Mouse (Mus musculus): ENCODE measurements around the gene Creg1. TPM values are rescaled to one million over a fixed set of nuclear protein-coding genes. Genes with fewer than 3 reads are reported as not detected.
"Not testable (repeated sequence)": the region's sequence is repeated elsewhere in the genome, so short reads cannot be mapped to it uniquely, and the experiment has no call there.

Gene Creg1
- polyA plus RNA-seq, 1 experiment = 36.9 TPM

GRCm38 (mm10) chr1:165751838-165752237 lies 11.7 kb upstream of the Creg1 start:
- Histone ChIP-seq H3K4me1 (ENCODE audit: control insufficient read depth, insufficient read depth, low read length) (no peaks in the 10 kb centered on the region), H3K4me3 (ENCODE audit: control insufficient read depth, low read depth, low read length) (no peak overlapping the region), H3K27ac (ENCODE audit: control insufficient read depth, insufficient read depth, low read depth, low read length) (no peak overlapping the region), H3K27me3 (ENCODE audit: control insufficient read depth, insufficient read depth, low read length) (no peaks in the 10 kb centered on the region), H3K36me3 (ENCODE audit: control insufficient read depth, insufficient read depth, low read length) (no peaks in the 10 kb centered on the region)
- TF ChIP-seq CTCF (IDR thresholded peaks at IDR 0.05; ENCODE audit: control insufficient read depth, insufficient read depth, insufficient replicate concordance, low read depth, low read length) (no peak), POLR2A (IDR thresholded peaks at IDR 0.05; ENCODE audit: control insufficient read depth, low read depth, low read length) (no peak)

GRCm38 (mm10) chr1:165754205-165754604 lies 9.3 kb upstream of the Creg1 start:
- H3K27ac ChIP-seq (ENCODE audit: control insufficient read depth, insufficient read depth, low read depth, low read length) = no peak overlapping the region
- H3K36me3 ChIP-seq (ENCODE audit: control insufficient read depth, insufficient read depth, low read length) = no peaks in the 10 kb centered on the region
- TF ChIP-seq CTCF (IDR thresholded peaks at IDR 0.05; ENCODE audit: control insufficient read depth, insufficient read depth, insufficient replicate concordance, low read depth, low read length) = no peak
- no peak for TF ChIP-seq POLR2A (IDR thresholded peaks at IDR 0.05; ENCODE audit: control insufficient read depth, low read depth, low read length)
- no peak overlapping the region for H3K4me3 ChIP-seq (ENCODE audit: control insufficient read depth, low read depth, low read length)
- H3K27me3 ChIP-seq (ENCODE audit: control insufficient read depth, insufficient read depth, low read length) = no peaks in the 10 kb centered on the region
- H3K4me1 ChIP-seq (ENCODE audit: control insufficient read depth, insufficient read depth, low read length) = no peaks in the 10 kb centered on the region

- no peak for TF ChIP-seq POLR2A (IDR thresholded peaks at IDR 0.05; ENCODE audit: control insufficient read depth, low read depth, low read length)
- no peak for TF ChIP-seq CTCF (IDR thresholded peaks at IDR 0.05; ENCODE audit: control insufficient read depth, insufficient read depth, insufficient replicate concordance, low read depth, low read length)
- no peaks in the 10 kb centered on the region for H3K4me1 ChIP-seq (ENCODE audit: control insufficient read depth, insufficient read depth, low read length)
- no peaks in the 10 kb centered on the region for H3K36me3 ChIP-seq (ENCODE audit: control insufficient read depth, insufficient read depth, low read length)
- H3K27me3 ChIP-seq (ENCODE audit: control insufficient read depth, insufficient read depth, low read length) = no peaks in the 10 kb centered on the region
- H3K27ac ChIP-seq (ENCODE audit: control insufficient read depth, insufficient read depth, low read depth, low read length) = no peak overlapping the region
- no peak overlapping the region for H3K4me3 ChIP-seq (ENCODE audit: control insufficient read depth, low read depth, low read length)
These were observed 8.4 kb upstream of the Creg1 start for GRCm38 (mm10) chr1:165755194-165755593.

GRCm38 (mm10) chr1:165761522-165762305 lies 1.8 kb upstream of the Creg1 start:
- H3K27me3 ChIP-seq (ENCODE audit: control insufficient read depth, insufficient read depth, low read length) = no peaks in the 10 kb centered on the region
- H3K4me1 ChIP-seq (ENCODE audit: control insufficient read depth, insufficient read depth, low read length) = peaks cover 6% of the 10 kb centered on the region
- H3K27ac ChIP-seq (ENCODE audit: control insufficient read depth, insufficient read depth, low read depth, low read length) = no peak overlapping the region
- TF ChIP-seq CTCF (IDR thresholded peaks at IDR 0.05; ENCODE audit: control insufficient read depth, insufficient read depth, insufficient replicate concordance, low read depth, low read length) (no peak), POLR2A (IDR thresholded peaks at IDR 0.05; ENCODE audit: control insufficient read depth, low read depth, low read length) (no peak)
- no peaks in the 10 kb centered on the region for H3K36me3 ChIP-seq (ENCODE audit: control insufficient read depth, insufficient read depth, low read length)
- H3K4me3 ChIP-seq (ENCODE audit: control insufficient read depth, low read depth, low read length) = no peak overlapping the region

GRCm38 (mm10) chr1:165762498-165762897 lies 1.0 kb upstream of the Creg1 start:
- not testable (repeated sequence) for H3K27me3 ChIP-seq (ENCODE audit: control insufficient read depth, insufficient read depth, low read length); H3K36me3 ChIP-seq (ENCODE audit: control insufficient read depth, insufficient read depth, low read length); H3K4me1 ChIP-seq (ENCODE audit: control insufficient read depth, insufficient read depth, low read length); H3K4me3 ChIP-seq (ENCODE audit: control insufficient read depth, low read depth, low read length); H3K27ac ChIP-seq (ENCODE audit: control insufficient read depth, insufficient read depth, low read depth, low read length)

- Histone ChIP-seq H3K27me3 (ENCODE audit: control insufficient read depth, insufficient read depth, low read length) (no peaks in the 10 kb centered on the region), H3K36me3 (ENCODE audit: control insufficient read depth, insufficient read depth, low read length) (no peaks in the 10 kb centered on the region), H3K4me1 (ENCODE audit: control insufficient read depth, insufficient read depth, low read length) (peaks cover 6% of the 10 kb centered on the region), H3K4me3 (ENCODE audit: control insufficient read depth, low read depth, low read length) (peak overlapping the region; percentile 89; the same call in 1 of the 2 replicates), H3K27ac (ENCODE audit: control insufficient read depth, insufficient read depth, low read depth, low read length) (no peak overlapping the region)
- TF ChIP-seq CTCF (IDR thresholded peaks at IDR 0.05; ENCODE audit: control insufficient read depth, insufficient read depth, insufficient replicate concordance, low read depth, low read length) (no peak), POLR2A (IDR thresholded peaks at IDR 0.05; ENCODE audit: control insufficient read depth, low read depth, low read length) (no peak)
These were observed 472 bp upstream of the Creg1 start for GRCm38 (mm10) chr1:165762914-165763634.

- H3K27me3 ChIP-seq (ENCODE audit: control insufficient read depth, insufficient read depth, low read length) = no peaks in the 10 kb centered on the region
- H3K27ac ChIP-seq (ENCODE audit: control insufficient read depth, insufficient read depth, low read depth, low read length) = no peak overlapping the region
- no peaks in the 10 kb centered on the region for H3K36me3 ChIP-seq (ENCODE audit: control insufficient read depth, insufficient read depth, low read length)
- H3K4me3 ChIP-seq (ENCODE audit: control insufficient read depth, low read depth, low read length) = peak overlapping the region; percentile 89; the same call in 1 of the 2 replicates
- peaks cover 6% of the 10 kb centered on the region for H3K4me1 ChIP-seq (ENCODE audit: control insufficient read depth, insufficient read depth, low read length)
- TF ChIP-seq CTCF (IDR thresholded peaks at IDR 0.05; ENCODE audit: control insufficient read depth, insufficient read depth, insufficient replicate concordance, low read depth, low read length) (no peak), POLR2A (IDR thresholded peaks at IDR 0.05; ENCODE audit: control insufficient read depth, low read depth, low read length) (no peak)
These were observed 1.0 kb downstream of the Creg1 start for GRCm38 (mm10) chr1:165764571-165764970.
